Mouse (Mus musculus): ENCODE results near the gene Setd1b. TPM values are rescaled to one million over a fixed set of nuclear protein-coding genes. Genes with fewer than 3 reads are reported as not detected.

The Setd1b gene
- polyA plus RNA-seq, 1 experiment from 2014 or later, result 11.4 TPM

Other genes starting within 250 kb of the Setd1b start
- 42.9 and 43.9 TPM in 2 replicates for gene Kdm2b, start 152.4 kb upstream of the Setd1b start, polyA plus RNA-seq (2015; fragmentation: Nextera tagmentation; extraction: Ambion mirVana)
- gene Orai1, start 127.1 kb upstream of the Setd1b start, polyA plus RNA-seq (2015; fragmentation: Nextera tagmentation; extraction: Ambion mirVana), result 16.8 and 17.3 TPM in 2 replicates
- 4.7 and 11.2 TPM in 2 replicates for gene Morn3, start 95.2 kb upstream of the Setd1b start, polyA plus RNA-seq (2015; fragmentation: Nextera tagmentation; extraction: Ambion mirVana)
- 19.4 and 21.2 TPM in 2 replicates for gene Tmem120b, start 73.8 kb upstream of the Setd1b start, polyA plus RNA-seq (2015; fragmentation: Nextera tagmentation; extraction: Ambion mirVana)
- gene Rhof, start 9.5 kb upstream of the Setd1b start, polyA plus RNA-seq (2015; fragmentation: Nextera tagmentation; extraction: Ambion mirVana), result 5.4 and 6.4 TPM in 2 replicates
- 92.3 and 95.4 TPM in 2 replicates for gene Psmd9, start 27.2 kb downstream of the Setd1b start, polyA plus RNA-seq (2015; fragmentation: Nextera tagmentation; extraction: Ambion mirVana)
- gene Hpd, start 40.5 kb downstream of the Setd1b start, polyA plus RNA-seq (2015; fragmentation: Nextera tagmentation; extraction: Ambion mirVana), result not detected in 2 replicates
- 3.4 and 4.7 TPM in 2 replicates for gene Wdr66, start 109.9 kb downstream of the Setd1b start, polyA plus RNA-seq (2015; fragmentation: Nextera tagmentation; extraction: Ambion mirVana)
- 28.9 and 31.0 TPM in 2 replicates for gene Bcl7a, start 201.6 kb downstream of the Setd1b start, polyA plus RNA-seq (2015; fragmentation: Nextera tagmentation; extraction: Ambion mirVana)